Mouse (Mus musculus) small intestine, adult 2 months (tissue): ENCODE data around the gene Cfap45. TPM values are rescaled to one million over a fixed set of nuclear protein-coding genes. Genes with fewer than 3 reads are reported as not detected.

ENCODE experiments used
- H3K27ac ChIP-seq: fragments of 200-500 bp; 2 replicates; pipeline ENCODE4 v1.5.1; 2012; ENCODE audit warnings: low read depth, low read length, control low read depth, inconsistent platforms; ENCODE audit not compliant: insufficient read depth
- H3K27me3 ChIP-seq: fragments of 200-500 bp; 2 replicates; pipeline ENCODE4 v1.6.1; 2012; ENCODE audit warnings: mild to moderate bottlenecking, moderate library complexity, low read length, inconsistent platforms; ENCODE audit not compliant: control insufficient read depth, insufficient read depth
- H3K36me3 ChIP-seq: fragments of 200-500 bp; 2 replicates; pipeline ENCODE4 v1.6.1; 2012; ENCODE audit warnings: mild to moderate bottlenecking, low read length, control low read depth, inconsistent platforms; ENCODE audit not compliant: control insufficient read depth, insufficient read depth
- H3K4me1 ChIP-seq: fragments of 200-500 bp; 2 replicates; pipeline ENCODE4 v1.6.1; 2012; ENCODE audit warnings: low read length, inconsistent platforms, mixed read lengths; ENCODE audit not compliant: control insufficient read depth, insufficient read depth, insufficient read length
- H3K4me3 ChIP-seq: fragments of 200-500 bp; 2 replicates; pipeline ENCODE4 v1.5.1; 2012; ENCODE audit warnings: low read depth, mild to moderate bottlenecking, control low read depth, inconsistent platforms, low read length, moderate library complexity
- CTCF ChIP-seq: fragments of 200-500 bp; IDR thresholded peaks from 2 replicates; pipeline ENCODE4 v1.5.1; 2012; ENCODE audit warnings: low read depth, mild to moderate bottlenecking, control low read depth, inconsistent platforms, low read length, moderate library complexity, mixed read lengths; ENCODE audit not compliant: insufficient replicate concordance, insufficient read length; ENCODE audit errors: extremely low read depth
- POLR2A ChIP-seq: fragments of 200-500 bp; IDR thresholded peaks from 2 replicates; pipeline ENCODE4 v1.6.1; 2012; ENCODE audit warnings: low read depth, mild to moderate bottlenecking, control low read depth, inconsistent platforms, low read length, moderate library complexity
- WGBS: fragments of 180-500 bp; shearing (Covaris S2); methylation state at CpG from one replicate; pipeline ENCODE4 v1.1.7; 2018; 5-methylcytosine and 5-hydroxymethylcytosine counted together
- polyA plus RNA-seq: library from polyadenylated mRNA; depleted of rRNA; stranded (reverse); fragments of >200 nt; gene quantifications from 2 replicates; pipeline ENCODE4 v1.2.3, GENCODE M21; 2012

Cfap45 gene
- polyA plus RNA-seq, 1 experiment, result 0.29 TPM

DNA sequence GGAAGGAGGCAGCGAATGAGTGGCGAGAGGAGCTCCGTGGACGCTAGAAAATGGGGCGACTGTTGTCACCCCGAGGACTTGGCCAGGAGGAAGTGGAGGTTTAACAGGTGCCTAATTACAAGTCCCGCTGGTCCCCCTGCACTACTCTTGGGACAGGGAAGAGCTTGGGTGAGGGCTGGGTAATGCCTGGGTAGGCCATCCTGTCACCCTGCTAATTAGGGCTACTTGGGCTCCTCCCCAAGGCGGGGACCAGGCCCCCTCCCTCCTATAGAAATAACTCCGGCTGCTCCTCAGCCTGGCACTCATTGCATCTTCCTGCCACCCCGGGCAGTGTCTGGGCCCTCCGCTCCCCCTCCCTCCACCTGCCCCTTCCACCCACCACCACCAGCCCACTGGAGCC, 35.0 kb downstream of the Cfap45 start, which contains the start of gene Vsig8:
Gene Vsig8, plus strand, starts transcription at position 301 of the 400 bp plus-strand sequence.
- WGBS, result 67% methylated on average over 11 of the region's 11 CpGs
- TF ChIP-seq POLR2A, result no peak
- TF ChIP-seq CTCF, result no peak
- Histone ChIP-seq H3K27me3 (no peaks in the 10 kb centered on the region), H3K4me3 (no peak within 1 kb of the TSS), H3K36me3 (no peaks in the 10 kb centered on the region), H3K4me1 (peaks cover 5% of the 10 kb centered on the region; the same call in 1 of the 2 replicates), H3K27ac (no peak within 1 kb of the TSS)

- peak overlapping the region; percentile 56 for H3K27ac ChIP-seq
- H3K4me3 ChIP-seq, result peak overlapping the region; percentile 74
- H3K27me3 ChIP-seq, result 0 out of 2 replicates have a peak, but pooled peaks cover 2% of the 10 kb centered on the region
- WGBS, result under 1% methylated on average over 66 of the region's 66 CpGs
- no peaks in the 10 kb centered on the region for H3K36me3 ChIP-seq
- peaks cover 12% of the 10 kb centered on the region for H3K4me1 ChIP-seq
- no peak; the same call in 1 of the 2 replicates for TF ChIP-seq POLR2A
- peak; percentile 67; the same call in 1 of the 2 replicates for TF ChIP-seq CTCF
Measured at GRCm38 (mm10) chr1:172562641-172563464, 42.3 kb downstream of the Cfap45 start.

DNA sequence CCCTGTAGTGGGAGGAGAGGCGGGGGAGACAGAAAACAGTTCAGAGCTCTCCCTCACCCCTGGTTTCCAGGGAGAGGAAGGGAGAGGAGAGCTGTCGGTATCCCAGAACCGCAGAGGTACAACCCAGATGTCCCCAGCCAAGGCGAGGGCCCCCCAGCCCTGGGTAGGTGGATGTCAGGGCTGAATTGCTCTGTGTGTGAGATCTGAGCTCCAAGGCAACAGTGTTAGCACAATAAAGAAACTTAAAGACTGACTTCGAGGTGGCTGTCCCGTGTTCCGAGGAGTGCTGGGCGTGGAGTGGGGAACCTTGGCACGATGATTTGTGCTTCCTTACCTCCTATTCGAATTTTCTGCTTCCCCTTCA, 42.8 kb downstream of the Cfap45 start:
- H3K36me3 ChIP-seq, result no peaks in the 10 kb centered on the region
- H3K27ac ChIP-seq, result peak overlapping the region; percentile 56; the same call in 1 of the 2 replicates
- no peak for TF ChIP-seq POLR2A
- TF ChIP-seq CTCF, result no peak
- 7% methylated on average over 10 of the region's 10 CpGs for WGBS
- 0 out of 2 replicates have a peak, but pooled peaks cover 2% of the 10 kb centered on the region for H3K27me3 ChIP-seq
- H3K4me3 ChIP-seq, result peak overlapping the region; percentile 74
- peaks cover 12% of the 10 kb centered on the region for H3K4me1 ChIP-seq

- TF ChIP-seq CTCF (no peak), POLR2A (no peak)
- H3K27me3 ChIP-seq, result 0 out of 2 replicates have a peak, but pooled peaks cover 2% of the 10 kb centered on the region
- 69% methylated on average over 3 of the region's 3 CpGs for WGBS
Measured at GRCm38 (mm10) chr1:172566131-172566530, 45.5 kb downstream of the Cfap45 start.

GRCm38 (mm10) chr1:172567758-172568157, 47.2 kb downstream of the Cfap45 start:
- no peak overlapping the region for H3K27ac ChIP-seq
- H3K4me3 ChIP-seq, result no peak overlapping the region
- 68% methylated on average over 4 of the region's 4 CpGs for WGBS
- TF ChIP-seq CTCF (no peak), POLR2A (no peak)
- H3K36me3 ChIP-seq, result no peaks in the 10 kb centered on the region
- H3K4me1 ChIP-seq, result peaks cover 3% of the 10 kb centered on the region
- H3K27me3 ChIP-seq, result 0 out of 2 replicates have a peak, but pooled peaks cover 2% of the 10 kb centered on the region

More at GRCm38 (mm10) chr1:172566131-172566530, 45.5 kb downstream of the Cfap45 start:
- Histone ChIP-seq H3K27ac (no peak overlapping the region), H3K4me1 (peaks cover 12% of the 10 kb centered on the region), H3K4me3 (no peak overlapping the region), H3K36me3 (no peaks in the 10 kb centered on the region)

DNA sequence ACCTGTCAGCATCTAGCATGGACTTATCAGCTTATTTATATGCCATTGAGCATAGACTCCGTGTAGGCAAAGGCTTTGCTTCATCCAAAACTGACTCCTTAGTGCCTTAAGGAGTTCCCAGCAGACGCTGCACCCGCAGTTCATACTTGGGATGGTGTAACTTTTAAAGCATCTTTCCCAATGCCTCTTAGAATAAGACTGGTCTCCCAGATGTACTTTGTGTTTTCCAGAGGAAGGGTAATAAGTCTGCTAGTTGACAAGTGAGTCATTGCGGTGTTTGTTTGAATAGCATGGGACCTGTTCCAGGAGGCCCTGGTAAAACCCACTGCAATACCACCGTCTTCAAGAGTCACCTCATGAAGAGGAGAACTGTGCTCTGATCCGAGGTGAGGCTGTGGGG, 59.5 kb downstream of the Cfap45 start:
- Histone ChIP-seq H3K27ac (no peak overlapping the region), H3K4me1 (no peaks in the 10 kb centered on the region), H3K4me3 (no peak overlapping the region), H3K36me3 (no peaks in the 10 kb centered on the region), H3K27me3 (0 out of 2 replicates have a peak, but pooled peaks cover 2% of the 10 kb centered on the region)
- TF ChIP-seq POLR2A (no peak), CTCF (no peak)
- 47% methylated on average over 6 of the region's 6 CpGs for WGBS

DNA sequence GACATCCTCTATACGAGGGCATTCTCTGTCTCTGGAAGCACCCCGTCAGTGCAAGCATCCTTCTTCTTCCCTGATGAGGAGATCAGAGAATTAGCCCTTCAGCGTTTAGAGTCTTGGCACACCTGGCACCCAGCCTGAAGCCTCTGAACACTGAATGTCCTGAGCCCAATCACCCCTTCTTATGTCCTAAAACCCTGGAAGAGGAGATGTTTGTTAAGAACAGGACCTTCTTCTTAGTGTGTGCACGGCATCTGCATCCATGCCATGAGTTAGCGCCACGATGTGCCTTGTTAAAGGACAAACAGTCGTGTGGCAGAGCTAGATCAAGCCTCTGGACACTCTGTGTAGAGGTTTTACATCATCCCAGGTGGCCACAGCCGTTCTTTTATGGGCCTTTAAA, 61.8 kb downstream of the Cfap45 start:
- WGBS, result 83% methylated on average over 8 of the region's 8 CpGs

More for the DNA sequence above, 61.8 kb downstream of the Cfap45 start:
- H3K27me3 ChIP-seq, result no peaks in the 10 kb centered on the region; the same call in 1 of the 2 replicates
- H3K36me3 ChIP-seq, result no peaks in the 10 kb centered on the region
- H3K4me3 ChIP-seq, result no peak overlapping the region
- no peaks in the 10 kb centered on the region for H3K4me1 ChIP-seq
- no peak overlapping the region for H3K27ac ChIP-seq
- no peak for TF ChIP-seq POLR2A
- no peak for TF ChIP-seq CTCF
